In the genomic region with DNA sequence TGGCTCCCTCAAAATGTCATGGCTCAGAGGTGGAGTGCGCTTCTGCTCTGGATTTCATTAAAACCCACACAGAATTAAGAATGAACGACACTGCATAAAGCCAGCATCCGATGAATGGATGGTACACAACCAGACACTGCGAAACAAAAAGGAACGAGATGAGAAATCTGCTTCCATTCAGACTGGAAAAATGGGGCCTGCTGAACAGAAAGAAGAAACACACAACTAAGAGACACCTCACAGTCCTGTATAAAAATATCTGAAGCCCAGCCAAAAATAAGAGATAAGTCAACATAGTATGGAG, we compare ENCODE assay signal across 28 mouse cellular contexts.
DNase-seq lines count a peak whose midpoint lies in the region; ATAC-seq and TF ChIP-seq lines count a peak whose summit lies in the region.
"Had no signal": no experiment of that assay in that cellular context is flagged by ENCODE, and none has a peak within 500 bp of the region (broad histone marks: within the 10 kb centered on the region; RNA-seq: fewer than 3 reads in every experiment).

No protein-coding gene starts in this region.

- no peaks in the 10 kb centered on the region for H3K9me3 ChIP-seq in midbrain, embryonic 10.5 days (replicated peaks)
- H3K9me3 ChIP-seq in midbrain, postnatal 0 days (ENCODE audit: low read length) = no peaks in the 10 kb centered on the region
- H3K9me3 ChIP-seq in hindbrain, embryonic 12.5 days (replicated peaks) = no peaks in the 10 kb centered on the region
- H3K9me3 ChIP-seq in hindbrain, postnatal 0 days (ENCODE audit: low read length) = no peaks in the 10 kb centered on the region
- no peaks in the 10 kb centered on the region for H3K9me3 ChIP-seq in liver, embryonic 12.5 days (replicated peaks)
- H3K9me3 ChIP-seq: embryonic facial prominence, embryonic 13.5 days; forebrain, embryonic 13.5 days; limb, embryonic 13.5 days; neural tube, embryonic 12.5 days had no signal

- DNase-seq in gastrocnemius, adult 2 months = no peak
- no peak for DNase-seq in gastrocnemius, postnatal 36 days
- no peak for DNase-seq in midbrain, embryonic 10.5 days (ENCODE audit: low spot score)
- DNase-seq in midbrain, postnatal 0 days (ENCODE audit: low spot score) = no peak
- peak; percentile 9 for DNase-seq in hindbrain, postnatal 0 days (ENCODE audit: low spot score)
- no peak for DNase-seq in ovary, postnatal 14 days (ENCODE audit: low spot score)
- DNase-seq: adrenal gland, postnatal 10 days; cerebellum, adult 11-12 months; cerebellum, adult 9-11 months; embryo, embryonic 11 days; gastrocnemius, postnatal 25 days; heart, adult 18-20 months; heart, postnatal 4 days; kidney, adult 11 months; liver, postnatal 0 days; lung, postnatal 4 days; right cerebral cortex, postnatal 14 days; thymus, postnatal 4 days had no signal

- 46% methylated on average over 5 of the region's 5 CpGs for WGBS in midbrain, embryonic 10.5 days
- WGBS in midbrain, postnatal 0 days = 25% methylated on average over 5 of the region's 5 CpGs
- 57% methylated on average over 5 of the region's 5 CpGs for WGBS in hindbrain, embryonic 12.5 days
- 38% methylated on average over 5 of the region's 5 CpGs for WGBS in hindbrain, postnatal 0 days
- 79% methylated on average over 5 of the region's 5 CpGs for WGBS in liver, embryonic 12.5 days (ENCODE audit: insufficient replicate concordance)

- no peak overlapping the region for H3K9ac ChIP-seq in midbrain, postnatal 0 days (replicated peaks; ENCODE audit: low read length, poor library complexity, severe bottlenecking)
- H3K9ac ChIP-seq in hindbrain, embryonic 12.5 days = no peak overlapping the region
- H3K9ac ChIP-seq in hindbrain, postnatal 0 days (replicated peaks; ENCODE audit: low read length) = no peak overlapping the region
- no peak overlapping the region for H3K9ac ChIP-seq in liver, embryonic 12.5 days
- H3K9ac ChIP-seq: embryonic facial prominence, embryonic 13.5 days; forebrain, embryonic 13.5 days; limb, embryonic 13.5 days; liver, postnatal 0 days; neural tube, embryonic 12.5 days had no signal

- H3K36me3 ChIP-seq in midbrain, embryonic 10.5 days = no peaks in the 10 kb centered on the region
- H3K36me3 ChIP-seq in midbrain, postnatal 0 days (ENCODE audit: insufficient read depth, low read length) = no peaks in the 10 kb centered on the region
- H3K36me3 ChIP-seq in hindbrain, embryonic 12.5 days = no peaks in the 10 kb centered on the region
- no peaks in the 10 kb centered on the region for H3K36me3 ChIP-seq in hindbrain, postnatal 0 days (ENCODE audit: insufficient read depth, low read length)
- no peaks in the 10 kb centered on the region for H3K36me3 ChIP-seq in liver, embryonic 12.5 days
- H3K36me3 ChIP-seq: embryonic facial prominence, embryonic 13.5 days; limb, embryonic 13.5 days; neural tube, embryonic 12.5 days had no signal

- H3K27ac ChIP-seq in gastrocnemius, adult 2 months = peak overlapping the region; percentile 59
- peak overlapping the region; percentile 55 for H3K27ac ChIP-seq in midbrain, embryonic 10.5 days (replicated peaks)
- no peak overlapping the region for H3K27ac ChIP-seq in midbrain, postnatal 0 days (ENCODE audit: low read depth, low read length)
- H3K27ac ChIP-seq in hindbrain, embryonic 12.5 days = no peak overlapping the region
- no peak overlapping the region for H3K27ac ChIP-seq in hindbrain, postnatal 0 days
- no peak overlapping the region for H3K27ac ChIP-seq in liver, embryonic 12.5 days
- H3K27ac ChIP-seq: embryonic facial prominence, embryonic 13.5 days; forebrain, embryonic 13.5 days; limb, embryonic 13.5 days; neural tube, embryonic 12.5 days had no signal

- no peak for ATAC-seq in midbrain, postnatal 0 days (ENCODE audit: low FRiP score)
- ATAC-seq in hindbrain, embryonic 12.5 days (ENCODE audit: low FRiP score) = peak; percentile 64; the same call in 1 of the 2 replicates
- no peak for ATAC-seq in hindbrain, postnatal 0 days
- ATAC-seq in liver, embryonic 12.5 days = no peak
- ATAC-seq: forebrain, embryonic 13.5 days; inflammation-experienced regulatory T-cells, adult 6 months; liver, postnatal 0 days; Patski had no signal

- H3K27me3 ChIP-seq in midbrain, embryonic 10.5 days (ENCODE audit: low read depth, poor library complexity, severe bottlenecking) = no peaks in the 10 kb centered on the region
- H3K27me3 ChIP-seq in midbrain, postnatal 0 days (ENCODE audit: insufficient read depth, low read length) = no peaks in the 10 kb centered on the region
- H3K27me3 ChIP-seq in hindbrain, embryonic 12.5 days = no peaks in the 10 kb centered on the region
- no peaks in the 10 kb centered on the region for H3K27me3 ChIP-seq in hindbrain, postnatal 0 days (ENCODE audit: insufficient read depth, low read length)
- no peaks in the 10 kb centered on the region for H3K27me3 ChIP-seq in liver, embryonic 12.5 days (replicated peaks)
- H3K27me3 ChIP-seq: embryonic facial prominence, embryonic 13.5 days; forebrain, embryonic 13.5 days; limb, embryonic 13.5 days; neural tube, embryonic 12.5 days had no signal

- H3K4me1 ChIP-seq in midbrain, embryonic 10.5 days = peaks cover 29% of the 10 kb centered on the region
- no peaks in the 10 kb centered on the region for H3K4me1 ChIP-seq in midbrain, postnatal 0 days (ENCODE audit: insufficient read depth, low read length)
- H3K4me1 ChIP-seq in hindbrain, embryonic 12.5 days = peaks cover 8% of the 10 kb centered on the region
- H3K4me1 ChIP-seq in hindbrain, postnatal 0 days (ENCODE audit: insufficient read depth, low read length) = 0 out of 2 replicates have a peak, but pooled peaks cover 7% of the 10 kb centered on the region
- no peaks in the 10 kb centered on the region for H3K4me1 ChIP-seq in liver, embryonic 12.5 days
- H3K4me1 ChIP-seq: forebrain, embryonic 13.5 days had no signal

- no peak overlapping the region for H3K4me3 ChIP-seq in gastrocnemius, adult 2 months
- H3K4me3 ChIP-seq in midbrain, embryonic 10.5 days = no peak overlapping the region
- H3K4me3 ChIP-seq in midbrain, postnatal 0 days (ENCODE audit: low read depth, low read length) = no peak overlapping the region
- no peak overlapping the region for H3K4me3 ChIP-seq in hindbrain, embryonic 12.5 days
- H3K4me3 ChIP-seq in hindbrain, postnatal 0 days (ENCODE audit: low read length) = no peak overlapping the region
- no peak overlapping the region for H3K4me3 ChIP-seq in liver, embryonic 12.5 days
- H3K4me3 ChIP-seq: embryonic facial prominence, embryonic 13.5 days; forebrain, embryonic 13.5 days; limb, embryonic 13.5 days; neural tube, embryonic 12.5 days had no signal

- no peak overlapping the region for H3K4me2 ChIP-seq in midbrain, postnatal 0 days (ENCODE audit: low read depth, low read length, poor library complexity, severe bottlenecking)
- no peak overlapping the region for H3K4me2 ChIP-seq in hindbrain, embryonic 12.5 days (replicated peaks)
- H3K4me2 ChIP-seq in hindbrain, postnatal 0 days (ENCODE audit: low read depth, low read length) = peak overlapping the region; percentile 21; the same call in 1 of the 2 replicates
- no peak overlapping the region for H3K4me2 ChIP-seq in liver, embryonic 12.5 days
- H3K4me2 ChIP-seq: embryonic facial prominence, embryonic 13.5 days; forebrain, embryonic 13.5 days; heart, embryonic 11.5 days; limb, embryonic 13.5 days; liver, embryonic 11.5 days; neural tube, embryonic 12.5 days had no signal

- no peak for TF ChIP-seq CTCF in gastrocnemius, adult 2 months (IDR thresholded peaks at IDR 0.05)
- TF ChIP-seq CTCF in midbrain, postnatal 0 days (IDR thresholded peaks at IDR 0.05) = no peak
- TF ChIP-seq CTCF in hindbrain, postnatal 0 days (IDR thresholded peaks at IDR 0.05; ENCODE audit: low read depth) = no peak

- intact Hi-C loops in gastrocnemius, adult 2 months (cut with DNase I) = no loop called here
- intact Hi-C loops in gastrocnemius, postnatal 36 days (cut with DNase I) = no loop called here

Comparison
In these comparisons a context has a peak if more than half of its experiments do, and no peak if none do; other contexts are left out.
1. H3K27ac ChIP-seq: peak in gastrocnemius, adult 2 months (single experiment) and midbrain, embryonic 10.5 days (single experiment); none in midbrain, postnatal 0 days (single experiment), hindbrain, embryonic 12.5 days (single experiment), hindbrain, postnatal 0 days (single experiment) and liver, embryonic 12.5 days (single experiment).